Mouse (Mus musculus): Measurements from ENCODE around the gene Tor1aip1.

- TF ChIP-seq CTCF (IDR thresholded peaks at IDR 0.05; ENCODE audit: control insufficient read depth, insufficient read depth, low read length) (no peak), POLR2A (IDR thresholded peaks at IDR 0.05; ENCODE audit: borderline replicate concordance, control insufficient read depth, low read depth, low read length) (no peak)
Observed at GRCm38 (mm10) chr1:156028340-156028975, 7.8 kb downstream of the Tor1aip1 start.
